9 mouse cellular contexts compared by ENCODE assay signal in genomic region chr2:74726551-74726950, GRCm38 (mm10). TPM values are rescaled to one million over a fixed set of nuclear protein-coding genes. Genes with fewer than 3 reads are reported as not detected.
A peak's percentile ranks its signal among the peaks of the same experiment; 100 is the strongest.
DNase-seq lines count a peak whose midpoint lies in the region; ATAC-seq lines count a peak whose summit lies in the region.
"Had no signal": no experiment of that assay in that cellular context is flagged by ENCODE, and none has a peak within 500 bp of the region (broad histone marks: within the 10 kb centered on the region; RNA-seq: fewer than 3 reads in every experiment).

Gene Gm28230, plus strand, starts transcription at chr2:74726728.

- peak within 1 kb of the TSS; percentile 60 for H3K4me2 ChIP-seq in heart, embryonic 13.5 days
- 0 out of 2 replicates have a peak within 1 kb of the TSS, but pooled peaks have one; percentile 20 for H3K4me2 ChIP-seq in forebrain, embryonic 14.5 days (ENCODE audit: low read length)
- H3K4me2 ChIP-seq in neural tube, embryonic 13.5 days: peak within 1 kb of the TSS; percentile 74

- peaks cover 6% of the 10 kb centered on the region; the same call in 1 of the 2 replicates for H3K4me1 ChIP-seq in heart, embryonic 13.5 days
- no peaks in the 10 kb centered on the region for H3K4me1 ChIP-seq in forebrain, embryonic 14.5 days (ENCODE audit: control insufficient read depth, insufficient read depth, low read length)
- peaks cover 98% of the 10 kb centered on the region for H3K4me1 ChIP-seq in neural tube, embryonic 13.5 days (replicated peaks)

- H3K36me3 ChIP-seq in heart, embryonic 13.5 days: no peaks in the 10 kb centered on the region
- no peaks in the 10 kb centered on the region for H3K36me3 ChIP-seq in forebrain, embryonic 14.5 days (ENCODE audit: control insufficient read depth, insufficient read depth, low read length)
- peaks cover 63% of the 10 kb centered on the region for H3K36me3 ChIP-seq in neural tube, embryonic 13.5 days

- WGBS in heart, embryonic 13.5 days: 16% methylated on average over 5 of the region's 5 CpGs
- WGBS in forebrain, embryonic 14.5 days: 3% methylated on average over 5 of the region's 5 CpGs
- 10% methylated on average over 5 of the region's 5 CpGs for WGBS in neural tube, embryonic 13.5 days

- no peaks in the 10 kb centered on the region for H3K9me3 ChIP-seq in heart, embryonic 13.5 days
- H3K9me3 ChIP-seq in forebrain, embryonic 14.5 days (replicated peaks; ENCODE audit: control insufficient read depth, low read length): no peaks in the 10 kb centered on the region
- no peaks in the 10 kb centered on the region for H3K9me3 ChIP-seq in neural tube, embryonic 13.5 days

- peaks cover 100% of the 10 kb centered on the region for H3K27me3 ChIP-seq in heart, embryonic 13.5 days (replicated peaks)
- H3K27me3 ChIP-seq in forebrain, embryonic 14.5 days (replicated peaks; ENCODE audit: control insufficient read depth, insufficient read depth, low read length): peaks cover 99% of the 10 kb centered on the region
- H3K27me3 ChIP-seq in neural tube, embryonic 13.5 days: no peaks in the 10 kb centered on the region

- H3K27ac ChIP-seq in heart, embryonic 13.5 days (replicated peaks): no peak within 1 kb of the TSS
- H3K27ac ChIP-seq in forebrain, embryonic 14.5 days (ENCODE audit: low read depth, low read length): no peak within 1 kb of the TSS
- H3K27ac ChIP-seq in neural tube, embryonic 13.5 days (replicated peaks): peak within 1 kb of the TSS; percentile 93

- peak within 1 kb of the TSS; percentile 38 for H3K4me3 ChIP-seq in heart, embryonic 13.5 days
- no peak within 1 kb of the TSS for H3K4me3 ChIP-seq in forebrain, embryonic 14.5 days (ENCODE audit: low read depth, low read length)
- H3K4me3 ChIP-seq in neural tube, embryonic 13.5 days: peak within 1 kb of the TSS; percentile 46
- H3K4me3 ChIP-seq: myocyte had no signal

- no peak for ATAC-seq in heart, embryonic 13.5 days (ENCODE audit: extremely low read depth, insufficient number of reproducible peaks, low FRiP score, low TSS enrichment)
- no peak for ATAC-seq in forebrain, embryonic 14.5 days
- ATAC-seq in neural tube, embryonic 13.5 days (ENCODE audit: low read depth): peak; percentile 16; the same call in 1 of the 2 replicates
- no peak for ATAC-seq in CD4-positive, CD25-positive, alpha-beta regulatory T cell, adult 4 months

- DNase-seq in heart, postnatal 36 days: no peak
- DNase-seq in forebrain, embryonic 14.5 days (ENCODE audit: low spot score): no peak
- peak; percentile 81 to 86 for DNase-seq in kidney, postnatal 36 days
- no peak for DNase-seq in urinary bladder, postnatal 14 days (ENCODE audit: low spot score)
- DNase-seq in spleen, postnatal 36 days (ENCODE audit: low spot score in 2 of 2): no peak

- H3K9ac ChIP-seq in heart, embryonic 13.5 days: no peak within 1 kb of the TSS; the same call in 1 of the 2 replicates
- H3K9ac ChIP-seq in forebrain, embryonic 14.5 days (ENCODE audit: low read length): no peak within 1 kb of the TSS
- peak within 1 kb of the TSS; percentile 80 for H3K9ac ChIP-seq in neural tube, embryonic 13.5 days

- intact Hi-C loops in heart, postnatal 36 days (cut with DNase I): no loop called here

RNA-seq across cellular contexts. Expression of gene Gm28230, which starts in this region (rescaled TPM):
- 0.09 TPM in 1 of 2 replicates, not detected in the other for polyA plus RNA-seq in heart, embryonic 13.5 days (2015; fragmentation: Nextera tagmentation; extraction: Ambion mirVana)
- not detected for total RNA-seq in heart, postnatal 36 days (2021)
- not detected in 2 replicates for polyA plus RNA-seq in forebrain, embryonic 14.5 days (2014; fragmentation: Nextera tagmentation; extraction: Ambion mirVana)
- polyA plus RNA-seq in neural tube, embryonic 13.5 days (2015; fragmentation: Nextera tagmentation; extraction: Ambion mirVana): 2.2 and 2.4 TPM in 2 replicates
- not detected for polyA plus RNA-seq in CD4-positive, CD25-positive, alpha-beta regulatory T cell, adult 4 months (2017; shearing (Covaris generic))
- polyA plus RNA-seq: myocyte had no signal

Comparison
In these comparisons a context has a peak if more than half of its experiments do, and no peak if none do; other contexts are left out.
1. H3K4me2 ChIP-seq: peak in every context shown above with its lines; median percentile 74 in neural tube, embryonic 13.5 days; 60 in heart, embryonic 13.5 days; 20 in forebrain, embryonic 14.5 days.
2. DNase-seq: peak in kidney, postnatal 36 days (2 of 2); none in heart, postnatal 36 days (0 of 2), forebrain, embryonic 14.5 days (single experiment), urinary bladder, postnatal 14 days (single experiment) and spleen, postnatal 36 days (0 of 2).